Mouse (Mus musculus): ENCODE measurements around the gene Gm29609.
A peak's percentile ranks its signal among the peaks of the same experiment; 100 is the strongest.
"Not testable (repeated sequence)": the region's sequence is repeated elsewhere in the genome, so short reads cannot be mapped to it uniquely, and the experiment has no call there.

The Gm29609 gene

DNA sequence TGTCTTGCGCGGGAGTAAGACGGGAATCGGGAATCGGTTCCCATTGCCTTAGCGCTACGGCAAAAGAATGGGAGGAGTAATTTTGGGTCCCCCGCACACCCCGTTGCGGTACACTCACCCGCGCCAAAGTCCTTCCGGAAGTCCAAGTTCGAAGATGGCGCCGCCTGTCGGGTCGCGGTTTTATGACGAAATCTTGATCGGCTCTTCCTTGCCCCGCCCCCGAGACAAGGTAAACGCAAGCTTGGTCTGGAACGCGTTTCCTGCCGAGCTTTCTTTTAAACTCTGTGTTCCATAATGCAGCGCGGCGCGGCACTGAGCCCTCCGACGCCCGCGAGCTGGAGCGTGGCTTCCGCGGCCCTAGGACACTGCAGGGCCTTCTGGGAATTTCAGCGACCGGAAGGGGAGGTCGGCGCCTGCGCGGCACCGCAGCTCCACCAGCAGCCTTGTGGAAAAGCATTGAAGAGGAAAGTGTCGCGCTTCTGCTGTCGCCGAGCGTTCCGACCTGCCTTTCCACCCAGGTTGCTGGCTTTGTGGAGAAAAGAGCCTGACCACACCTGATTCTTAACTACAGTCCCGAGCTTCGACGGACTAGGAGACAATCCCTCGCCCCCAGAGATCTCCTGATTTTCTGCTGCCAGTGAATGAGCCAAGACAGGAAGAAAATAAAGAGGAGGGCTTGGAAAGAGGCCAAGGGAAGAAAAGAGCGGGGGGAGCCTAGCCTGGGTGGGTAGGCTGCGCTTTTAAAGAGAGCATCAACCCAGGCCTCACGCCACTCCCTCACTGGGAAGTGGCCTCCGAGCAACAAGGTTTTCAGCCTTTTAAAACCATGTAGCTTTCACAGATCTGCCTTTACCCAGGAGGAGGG, at the start of gene Gm29609, which contains the start of gene Gtf3c2:
Gene Gm29609 (minus strand): TSS at position 146 of the 865 bp plus-strand sequence.
Gene Gtf3c2 (minus strand): TSS at position 379 of the 865 bp plus-strand sequence.
- DNase-seq: peak; percentile 98

- no peak for DNase-seq
Measured at GRCm38 (mm10) chr5:31226641-31227040, 46.9 kb upstream of the Gm29609 start.

DNA sequence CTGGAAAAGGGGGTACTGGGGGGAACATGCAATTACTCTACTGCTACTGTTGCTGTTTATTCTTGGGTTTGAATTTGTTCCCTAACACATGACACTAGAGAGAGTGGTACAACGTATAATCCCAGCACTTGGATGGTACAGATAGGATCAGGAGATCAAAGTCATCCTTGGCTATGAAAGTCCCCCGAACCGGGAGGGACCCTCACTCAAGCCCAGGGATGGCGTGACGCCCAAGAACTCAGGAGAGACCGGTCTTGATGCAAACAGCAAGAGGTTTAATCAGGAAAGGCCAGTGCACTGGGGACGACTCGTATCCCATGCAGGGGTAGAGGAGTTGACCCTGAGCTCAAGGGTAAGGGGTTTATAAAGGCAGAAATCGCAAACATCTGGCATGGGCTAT, 43.0 kb upstream of the Gm29609 start:
- no peak for DNase-seq

DNA sequence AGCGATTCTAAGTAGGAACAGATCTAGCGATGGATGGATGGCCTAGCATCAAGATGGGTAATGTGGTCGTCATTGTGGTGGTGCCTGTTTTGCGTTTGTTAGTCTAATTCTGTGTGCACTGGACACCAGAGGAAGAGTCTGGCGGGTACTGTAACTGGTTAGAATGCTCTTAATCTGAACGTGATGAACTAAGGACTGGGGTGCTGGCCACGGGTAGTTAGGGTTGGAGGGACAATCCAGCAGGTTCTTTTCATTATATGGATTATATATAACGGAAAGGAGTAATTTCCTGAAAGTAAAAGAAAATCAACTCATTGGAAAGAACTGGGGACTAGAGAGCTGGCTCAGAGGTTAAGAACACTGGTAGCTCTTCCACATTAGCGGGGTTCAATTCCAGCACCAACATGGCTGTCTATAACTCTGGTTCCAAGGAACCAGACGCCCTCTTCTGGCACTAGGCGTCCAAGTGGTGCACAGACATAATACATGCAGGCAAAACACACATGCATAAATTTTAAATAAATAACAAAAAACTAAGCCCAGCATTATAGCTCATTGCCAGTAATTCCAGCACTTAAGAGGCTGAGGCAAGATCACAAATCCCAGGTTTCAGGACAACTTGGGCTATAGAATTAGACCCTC, 41.7 kb upstream of the Gm29609 start:
- peak; percentile 67 for DNase-seq

DNA sequence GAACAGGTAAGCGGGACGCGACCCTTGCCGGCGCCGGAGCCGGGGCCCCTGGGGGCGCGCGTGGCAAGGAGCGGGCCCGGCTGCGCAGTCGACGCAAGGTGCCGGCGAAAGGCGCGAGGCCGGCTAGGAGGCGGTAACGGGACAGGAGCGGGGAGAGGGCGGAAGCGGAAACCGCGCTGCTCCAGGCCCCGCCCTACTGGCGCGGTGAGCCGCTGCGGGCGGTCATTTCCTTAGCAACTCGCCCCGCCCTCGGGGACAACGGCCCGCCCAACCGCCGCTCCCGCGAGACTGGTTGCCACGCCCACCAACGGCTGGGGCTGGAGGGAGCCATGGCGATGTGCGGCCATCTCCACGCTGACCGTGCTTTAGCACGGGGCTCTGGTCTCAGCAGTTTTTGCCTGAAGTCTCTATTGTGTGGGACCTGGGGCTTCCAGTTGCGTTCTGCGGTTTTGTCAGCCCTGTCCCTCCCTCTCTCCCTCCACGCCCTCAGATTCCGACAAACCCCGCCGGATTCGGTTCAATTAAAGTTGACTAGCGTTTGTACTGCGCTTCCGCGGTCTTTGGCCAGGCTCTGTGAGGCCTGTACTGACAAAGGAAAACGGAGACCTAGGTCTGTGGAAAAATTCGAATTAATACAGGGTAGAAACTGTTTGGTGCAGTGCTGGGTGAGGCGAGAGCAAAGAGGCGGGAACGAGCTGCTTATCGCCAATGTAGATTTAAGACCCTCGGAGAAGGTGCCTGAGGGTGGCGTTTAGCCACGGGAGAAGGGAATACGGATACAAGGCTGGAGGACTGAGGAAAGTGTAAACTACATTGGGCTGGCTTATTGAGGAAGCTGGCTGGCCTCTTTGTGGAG, 41.0 kb upstream of the Gm29609 start, which contains the start of gene Ppm1g:
Gene Ppm1g (minus strand): TSS at position 240 of the 856 bp plus-strand sequence.
- DNase-seq: peak; percentile 99

DNA sequence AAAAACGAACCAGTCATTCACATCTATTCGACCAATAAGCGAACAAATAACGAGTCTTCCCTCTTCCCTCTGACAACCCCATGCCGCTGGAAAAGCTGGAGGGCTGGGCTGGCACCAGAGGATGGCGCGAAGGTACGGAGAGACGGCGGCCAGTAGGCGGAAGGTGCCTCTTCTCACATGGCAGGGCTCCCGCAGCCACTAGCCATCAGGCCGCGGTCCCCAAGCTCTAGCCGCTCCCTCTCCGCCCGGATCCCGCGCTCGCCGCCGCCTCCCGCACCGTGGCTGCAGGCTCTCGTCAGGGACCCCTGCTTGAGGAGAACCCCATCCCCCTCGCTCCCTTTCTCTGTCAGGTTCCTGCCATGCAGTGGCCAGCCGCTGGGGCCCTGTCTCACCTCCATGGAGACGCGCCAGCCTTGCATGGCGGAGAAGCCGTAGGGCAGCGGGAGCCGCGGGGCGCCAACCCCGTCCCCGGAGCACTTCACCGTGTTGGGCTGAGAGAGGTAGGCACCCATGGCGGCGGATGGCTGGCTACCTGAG, 40.3 kb upstream of the Gm29609 start:
- DNase-seq: no peak

GRCm38 (mm10) chr5:31219474-31219873, 39.8 kb upstream of the Gm29609 start:
- no peak for DNase-seq

- no peak for DNase-seq
Measured at GRCm38 (mm10) chr5:31219070-31219469, 39.4 kb upstream of the Gm29609 start.

DNA sequence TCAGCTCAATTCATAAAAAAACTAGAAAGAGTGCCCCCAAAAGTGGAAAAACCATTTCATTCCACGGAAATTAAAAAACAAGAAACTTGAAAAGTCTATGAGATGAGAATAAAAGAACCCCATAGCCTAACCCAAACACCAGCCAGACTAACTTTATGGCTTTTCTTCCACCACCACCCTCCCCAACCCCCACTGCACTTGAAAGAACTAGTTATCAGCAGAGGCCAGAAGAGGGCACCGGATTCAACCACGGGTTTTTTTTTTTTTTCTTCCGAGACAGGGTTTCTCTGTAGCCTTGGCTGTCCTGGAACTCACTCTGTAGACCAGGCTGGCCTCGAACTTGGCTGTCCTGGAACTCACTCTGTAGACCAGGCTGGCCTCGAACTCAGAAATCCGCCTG, 38.6 kb upstream of the Gm29609 start:
- peak; percentile 42 for DNase-seq

DNA sequence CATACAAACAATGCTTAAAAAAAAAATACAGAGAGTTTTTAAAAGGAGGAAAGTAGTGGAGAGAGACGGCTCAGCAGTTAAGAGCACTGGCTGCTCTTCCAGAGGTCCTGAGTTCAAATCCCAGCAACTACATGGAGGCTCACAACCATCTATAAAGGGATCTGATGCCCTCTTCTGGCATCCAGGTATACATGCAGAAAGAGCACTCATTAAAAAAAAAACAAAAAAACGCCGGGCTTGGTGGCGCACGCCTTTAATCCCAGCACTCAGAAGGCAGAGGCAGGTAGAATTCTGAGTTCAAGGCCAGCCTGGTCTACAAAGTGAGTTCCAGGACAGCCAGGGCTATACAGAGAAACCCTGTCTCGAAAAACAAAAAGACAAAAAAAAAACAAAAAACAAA, 36.8 kb upstream of the Gm29609 start:
- not testable (repeated sequence) for DNase-seq

DNA sequence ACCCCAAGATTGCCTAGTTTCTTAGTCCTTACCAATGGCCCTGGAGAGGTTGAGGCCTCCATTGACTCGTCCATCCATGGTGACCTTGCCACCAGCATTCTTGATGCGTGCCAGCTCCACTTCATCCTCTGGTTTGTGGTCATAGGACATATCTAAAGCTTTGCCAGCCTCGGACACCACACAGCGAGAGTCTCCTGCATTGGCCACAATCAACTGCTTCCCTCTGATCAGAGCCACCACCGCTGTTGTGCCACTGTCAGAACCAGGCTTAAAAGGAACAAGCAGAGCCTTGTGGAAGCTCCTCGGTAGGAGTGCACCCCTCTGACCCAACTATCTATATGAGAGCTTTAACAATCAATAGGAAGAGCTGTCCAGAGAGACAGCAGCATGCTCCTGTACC, 24.7 kb upstream of the Gm29609 start:
- DNase-seq: no peak

- DNase-seq: no peak
Measured at GRCm38 (mm10) chr5:31203866-31204265, 24.2 kb upstream of the Gm29609 start.

DNA sequence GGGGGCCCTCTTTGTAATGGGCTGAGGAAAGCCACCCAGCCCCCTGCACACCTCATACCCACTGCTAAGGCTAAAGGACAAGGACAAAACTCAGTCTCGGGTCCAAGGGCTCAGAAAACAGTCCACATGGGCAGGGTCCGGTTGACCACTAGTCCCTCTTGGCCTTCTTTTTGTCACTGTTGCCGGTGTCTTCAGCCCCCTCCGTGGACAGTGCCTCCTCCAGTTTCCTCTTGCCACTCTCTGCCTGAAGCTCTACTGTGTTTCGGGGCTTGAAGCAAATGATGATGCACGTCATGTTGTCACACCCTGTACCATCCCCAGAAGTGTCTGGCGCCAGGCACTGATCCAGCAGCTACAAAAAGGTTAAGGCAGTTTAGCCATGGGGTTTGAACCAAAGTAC, 23.2 kb upstream of the Gm29609 start:
- no peak for DNase-seq

DNA sequence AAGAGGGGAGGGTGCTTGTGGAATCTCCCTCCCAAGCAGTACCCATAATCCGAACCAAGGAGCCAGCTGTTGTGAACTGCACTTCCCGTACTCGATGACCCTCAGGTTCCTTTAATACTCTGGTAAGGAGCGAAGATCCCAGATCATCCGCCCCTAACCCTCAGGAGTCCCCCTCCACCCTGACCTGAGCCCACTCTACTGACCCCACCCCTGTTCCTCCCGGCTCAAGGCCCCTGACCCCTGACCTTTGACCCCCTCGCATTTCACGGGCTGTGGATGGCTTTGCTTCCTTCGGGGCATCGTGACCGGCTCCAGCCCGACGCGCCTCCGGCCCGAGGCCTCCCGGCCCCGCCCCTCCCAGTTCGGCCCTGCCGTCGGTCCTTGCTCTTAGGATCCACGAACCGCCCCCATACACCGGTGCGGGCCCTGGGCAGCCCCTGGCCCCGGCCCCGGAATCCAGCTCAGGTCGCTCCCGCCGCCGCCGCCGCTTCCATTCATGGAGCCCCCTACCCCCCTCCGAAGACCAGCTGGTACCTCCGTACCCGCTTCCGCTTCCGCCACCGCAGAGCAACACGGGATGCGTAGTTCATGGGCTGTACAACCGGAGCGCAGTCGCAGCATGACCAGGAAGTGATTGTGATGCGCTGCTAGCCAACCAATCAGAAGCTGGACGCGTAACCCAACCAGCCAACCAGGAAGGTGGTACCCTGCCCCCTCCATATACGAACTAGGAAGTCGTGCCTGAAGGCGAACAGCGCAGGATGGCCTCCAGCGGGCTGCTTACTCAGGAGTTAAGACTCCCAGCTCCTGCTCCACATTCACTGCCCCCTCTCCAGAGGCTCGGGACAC, 22.3 kb upstream of the Gm29609 start, which contains the start of gene Zfp513:
Gene Zfp513 (minus strand): TSS at position 562 of the 849 bp plus-strand sequence.
- peak; percentile 91 for DNase-seq

DNA sequence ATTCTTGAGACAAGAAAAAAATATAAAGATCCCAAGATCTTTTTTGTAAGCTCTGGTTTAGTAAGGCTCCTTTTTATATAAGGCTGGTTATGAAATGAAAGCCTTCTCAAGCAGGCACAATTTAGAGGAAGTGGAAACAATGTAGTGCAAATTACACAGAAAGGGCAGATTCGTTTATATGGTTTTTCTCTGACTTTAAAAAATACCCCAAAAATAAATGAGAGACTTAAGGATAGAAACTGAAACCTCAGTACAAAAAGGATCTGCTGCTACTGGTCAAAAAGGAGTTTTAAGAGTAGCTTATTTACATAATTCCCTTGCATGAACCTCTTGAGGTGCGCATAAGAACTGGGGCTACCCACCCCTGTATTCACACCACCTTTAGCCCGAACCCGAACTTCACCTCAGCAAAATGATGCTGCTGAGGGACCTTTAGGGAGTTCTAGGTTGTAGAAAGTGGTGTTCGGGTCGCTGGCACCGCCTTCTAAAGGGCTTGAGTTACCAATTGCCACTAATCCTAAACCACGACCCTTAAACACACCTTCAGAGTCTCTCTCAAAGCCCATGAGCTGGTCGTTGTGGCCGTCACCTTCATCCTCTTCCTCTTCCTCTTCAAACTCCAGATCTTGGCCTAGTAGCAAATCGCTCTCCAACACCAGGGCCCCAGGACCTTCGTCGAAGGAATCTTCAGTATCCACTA, 21.5 kb upstream of the Gm29609 start:
- DNase-seq: no peak

DNA sequence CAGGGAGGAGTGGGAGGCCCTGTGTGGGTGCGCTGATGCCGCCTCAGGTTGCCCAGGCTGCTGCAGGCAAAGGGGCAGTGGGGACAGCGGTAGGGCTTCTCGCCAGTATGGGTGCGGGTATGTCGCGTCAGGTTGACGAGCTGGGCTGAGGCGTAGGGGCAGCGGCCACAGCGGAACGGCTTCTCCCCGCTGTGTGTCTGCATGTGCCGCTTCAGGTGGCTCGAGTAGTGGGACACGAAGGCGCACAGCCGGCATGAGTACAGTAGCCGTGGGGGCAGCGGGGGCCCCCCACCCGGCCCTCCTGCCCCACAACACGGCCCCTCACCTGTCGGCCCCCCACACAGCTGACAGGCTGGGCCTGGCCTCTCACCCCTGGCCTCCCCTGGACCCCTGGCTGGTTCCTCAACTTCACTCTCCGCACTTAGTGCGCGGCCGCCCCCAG, 20.6 kb upstream of the Gm29609 start:
- DNase-seq: peak; percentile 40

DNA sequence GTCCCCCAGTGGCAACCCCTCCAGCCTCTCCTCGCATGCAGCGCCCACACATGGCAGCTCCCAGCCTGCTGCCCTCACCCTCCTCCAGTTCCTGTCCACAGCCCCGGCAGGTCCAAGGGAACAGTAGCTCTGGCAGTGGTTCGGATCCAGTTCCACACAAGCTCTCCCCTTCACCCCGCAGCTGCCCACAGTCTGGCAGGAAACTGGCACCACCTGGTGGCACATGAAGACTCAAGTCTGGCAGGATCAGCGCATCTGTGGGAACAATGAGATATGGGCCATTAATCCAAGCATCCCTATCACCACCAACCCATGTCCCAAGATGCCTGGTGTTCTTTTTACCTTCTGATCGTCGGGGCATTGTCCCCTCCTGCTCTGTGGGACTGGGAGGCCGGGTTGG, 20.2 kb upstream of the Gm29609 start:
- DNase-seq: peak; percentile 48

GRCm38 (mm10) chr5:31199321-31199892, 19.7 kb upstream of the Gm29609 start:
- DNase-seq: no peak

- no peak for DNase-seq
Measured at GRCm38 (mm10) chr5:31198616-31199320, 19.1 kb upstream of the Gm29609 start.

GRCm38 (mm10) chr5:31198170-31198569, 18.5 kb upstream of the Gm29609 start:
- DNase-seq: no peak
